Comparison of ENCODE assay signal across 32 mouse cellular contexts in genomic region chr6:88514546-88514945, GRCm38 (mm10). TPM values are rescaled to one million over a fixed set of nuclear protein-coding genes. Genes with fewer than 3 reads are reported as not detected.
DNase-seq lines count a peak whose midpoint lies in the region; ATAC-seq and TF ChIP-seq lines count a peak whose summit lies in the region.
"Had no signal": no experiment of that assay in that cellular context is flagged by ENCODE, and none has a peak within 500 bp of the region (broad histone marks: within the 10 kb centered on the region; RNA-seq: fewer than 3 reads in every experiment).

No protein-coding gene starts in this region.

- H3K4me1 ChIP-seq in heart, embryonic 12.5 days (replicated peaks), result peaks cover 52% of the 10 kb centered on the region
- peaks cover 27% of the 10 kb centered on the region for H3K4me1 ChIP-seq in heart, postnatal 0 days (ENCODE audit: control insufficient read depth, insufficient read depth)

- no peak overlapping the region for H3K4me3 ChIP-seq in heart, embryonic 12.5 days
- no peak overlapping the region for H3K4me3 ChIP-seq in heart, postnatal 0 days (ENCODE audit: low read depth, low read length)
- H3K4me3 ChIP-seq: forebrain, embryonic 13.5 days; hindbrain, embryonic 10.5 days; hindbrain, embryonic 15.5 days; left cerebral cortex, adult 2 months; limb, embryonic 12.5 days; liver, embryonic 15.5 days; midbrain, embryonic 10.5 days; myocyte; neural tube, embryonic 12.5 days had no signal

- no peak for TF ChIP-seq EP300 in heart, postnatal 0 days (IDR thresholded peaks at IDR 0.05; ENCODE audit: low read depth)

- peak overlapping the region; percentile 29 for H3K4me2 ChIP-seq in heart, embryonic 12.5 days
- no peak overlapping the region for H3K4me2 ChIP-seq in heart, postnatal 0 days (ENCODE audit: low read depth, low read length)
- H3K4me2 ChIP-seq: forebrain, embryonic 13.5 days; hindbrain, embryonic 15.5 days; limb, embryonic 12.5 days; liver, embryonic 15.5 days; lung, embryonic 14.5 days; neural tube, embryonic 12.5 days had no signal

- intact Hi-C loops in heart, postnatal 10 days (cut with DNase I), result no loop called here

- no peak for DNase-seq in heart, postnatal 10 days
- no peak for DNase-seq in heart, postnatal 0 days (ENCODE audit: low spot score)
- DNase-seq in heart, adult 8-10 months (ENCODE audit: low spot score), result no peak
- DNase-seq in brain, adult 2 months (ENCODE audit: low read depth, low spot score), result peak; percentile 67
- peak; percentile 65 for DNase-seq in layer of hippocampus, adult 9-11 months
- DNase-seq in lung, postnatal 4 days, result no peak
- DNase-seq in T-cell, adult 2 months (ENCODE audit: low spot score), result no peak
- DNase-seq: adrenal gland, adult 2 months; cerebellum, adult 11 months; cerebellum, adult 9-10 months; cerebellum, postnatal 36 days; gastrocnemius, postnatal 10 days; kidney, adult 11 months; kidney, postnatal 14 days; lung, embryonic 14.5 days; lung, postnatal 14 days; right cerebral cortex, adult 18-20 months; thymus, adult 2 months; thymus, postnatal 4 days had no signal

- no peak for ATAC-seq in heart, embryonic 12.5 days (ENCODE audit: insufficient number of reproducible peaks, low FRiP score)
- no peak for ATAC-seq in heart, postnatal 0 days (ENCODE audit: insufficient read depth, low read depth)
- ATAC-seq: activated CD4-positive, CD25-positive, alpha-beta regulatory T cell, adult 4 months; forebrain, embryonic 13.5 days; inflammation-experienced regulatory T-cells, adult 6 months; midbrain, embryonic 16.5 days had no signal

- H3K9ac ChIP-seq in heart, embryonic 12.5 days, result peak overlapping the region; percentile 50; the same call in 1 of the 2 replicates
- H3K9ac ChIP-seq in heart, postnatal 0 days (replicated peaks; ENCODE audit: low read depth, low read length), result no peak overlapping the region
- H3K9ac ChIP-seq: forebrain, embryonic 13.5 days; hindbrain, embryonic 15.5 days; limb, embryonic 12.5 days; liver, embryonic 15.5 days; lung, embryonic 14.5 days had no signal

- peak overlapping the region; percentile 65; the same call in 1 of the 2 replicates for H3K27ac ChIP-seq in heart, embryonic 12.5 days (ENCODE audit: poor library complexity, severe bottlenecking)
- H3K27ac ChIP-seq in heart, postnatal 0 days (ENCODE audit: low read depth), result 0 out of 2 replicates have a peak overlapping the region, but pooled peaks have one; percentile 20
- H3K27ac ChIP-seq: forebrain, embryonic 13.5 days; hindbrain, embryonic 10.5 days; hindbrain, embryonic 15.5 days; left cerebral cortex, adult 2 months; limb, embryonic 12.5 days; liver, embryonic 15.5 days; midbrain, embryonic 10.5 days; neural tube, embryonic 12.5 days had no signal

- WGBS in heart, embryonic 12.5 days, result 35% methylated on average over 4 of the region's 4 CpGs
- 32% methylated on average over 4 of the region's 4 CpGs for WGBS in heart, postnatal 0 days

- H3K27me3 ChIP-seq in heart, embryonic 12.5 days (replicated peaks), result no peaks in the 10 kb centered on the region
- H3K27me3 ChIP-seq in heart, postnatal 0 days (ENCODE audit: control insufficient read depth, insufficient read depth, low read length), result no peaks in the 10 kb centered on the region
- H3K27me3 ChIP-seq: forebrain, embryonic 13.5 days; hindbrain, embryonic 15.5 days; limb, embryonic 12.5 days; liver, embryonic 15.5 days; neural tube, embryonic 12.5 days had no signal

- H3K9me3 ChIP-seq in heart, embryonic 12.5 days (replicated peaks), result no peaks in the 10 kb centered on the region; the same call in 1 of the 2 replicates
- no peaks in the 10 kb centered on the region for H3K9me3 ChIP-seq in heart, postnatal 0 days (replicated peaks; ENCODE audit: control insufficient read depth, low read length)
- H3K9me3 ChIP-seq: forebrain, embryonic 13.5 days; hindbrain, embryonic 10.5 days; hindbrain, embryonic 15.5 days; liver, embryonic 15.5 days; midbrain, embryonic 10.5 days; neural tube, embryonic 12.5 days had no signal

- TF ChIP-seq CTCF in heart, postnatal 0 days (IDR thresholded peaks at IDR 0.05; ENCODE audit: low read depth), result no peak

- H3K36me3 ChIP-seq in heart, embryonic 12.5 days, result peaks cover 63% of the 10 kb centered on the region
- peaks cover 65% of the 10 kb centered on the region for H3K36me3 ChIP-seq in heart, postnatal 0 days (replicated peaks; ENCODE audit: control insufficient read depth, insufficient read depth, low read length)

RNA-seq across cellular contexts. Expression of gene Sec61a1, which starts 4.2 kb away (rescaled TPM):
- polyA plus RNA-seq in heart, embryonic 12.5 days (2016; fragmentation: Nextera tagmentation; extraction: Ambion mirVana), result 206 and 209 TPM in 2 replicates
- total RNA-seq in heart, postnatal 10 days (2021), result 10 to 100 TPM; 89.4 to 89.9 TPM
- total RNA-seq in heart, postnatal 0 days (2014; rRNA removed; ENCODE audit: low replicate concordance), result 131 and 172 TPM in 2 replicates
- 85.9 and 88.0 TPM in 2 replicates for polyA plus RNA-seq in heart, postnatal 0 days (2015; fragmentation: Nextera tagmentation; extraction: Ambion mirVana)
- total RNA-seq in heart, adult 8-10 months (2022), result 10 to 100 TPM; 35.1 to 41.5 (median 39.3) TPM

RNA-seq across cellular contexts. Expression of gene Ruvbl1, which starts 49.3 kb away (rescaled TPM):
- polyA plus RNA-seq in heart, embryonic 12.5 days (2016; fragmentation: Nextera tagmentation; extraction: Ambion mirVana), result 75.7 and 80.2 TPM in 2 replicates
- 10 to 100 TPM; 21.3 to 23.8 TPM for total RNA-seq in heart, postnatal 10 days (2021)
- 12.2 and 27.4 TPM in 2 replicates for total RNA-seq in heart, postnatal 0 days (2014; rRNA removed; ENCODE audit: low replicate concordance)
- polyA plus RNA-seq in heart, postnatal 0 days (2015; fragmentation: Nextera tagmentation; extraction: Ambion mirVana), result 42.3 and 44.9 TPM in 2 replicates
- 10 to 100 TPM; 14.2 to 19.8 (median 16.7) TPM for total RNA-seq in heart, adult 8-10 months (2022)

Comparison
In these comparisons a context has a peak if more than half of its experiments do, and no peak if none do; other contexts are left out.
1. DNase-seq: peak in brain, adult 2 months (single experiment) and layer of hippocampus, adult 9-11 months (single experiment); none in heart, postnatal 10 days (0 of 2), heart, postnatal 0 days (single experiment), heart, adult 8-10 months (single experiment), lung, postnatal 4 days (0 of 2) and T-cell, adult 2 months (single experiment).